Mouse (Mus musculus) intestine, embryonic 16.5 days (tissue): ENCODE results near the gene Ripk1. TPM values are rescaled to one million over a fixed set of nuclear protein-coding genes. Genes with fewer than 3 reads are reported as not detected.

ENCODE experiments used
- ATAC-seq: fragments of 200-750 bp; cut with Nextera tagmentation; 2 replicates; pipeline ENCODE4 v1.8.0; 2017; ENCODE audit warnings: moderate TSS enrichment, moderate library complexity
- H3K27ac ChIP-seq: fragments of 300-500 bp; sonication (generic); 2 replicates; pipeline ENCODE4 v1.5.1; 2014; ENCODE audit warnings: mild to moderate bottlenecking, low read length
- H3K27me3 ChIP-seq: fragments of 300-500 bp; sonication (generic); replicated peaks from 2 replicates; pipeline ENCODE4 v1.6.1; 2014; ENCODE audit warnings: low read length, control low read depth, mixed read lengths; ENCODE audit not compliant: control insufficient read depth, insufficient read depth
- H3K36me3 ChIP-seq: fragments of 300-500 bp; sonication (generic); 2 replicates; pipeline ENCODE4 v1.6.1; 2014; ENCODE audit warnings: low read length, control low read depth; ENCODE audit not compliant: control insufficient read depth, insufficient read depth
- H3K4me1 ChIP-seq: fragments of 300-500 bp; sonication (generic); 2 replicates; pipeline ENCODE4 v1.6.1; 2014; ENCODE audit warnings: low read length, control low read depth, mixed read lengths; ENCODE audit not compliant: control insufficient read depth, insufficient read depth
- H3K4me2 ChIP-seq: fragments of 300-500 bp; sonication (generic); 2 replicates; pipeline ENCODE4 v1.6.1; 2014; ENCODE audit warnings: low read depth, low read length, control low read depth
- H3K4me3 ChIP-seq: fragments of 300-500 bp; sonication (generic); 2 replicates; pipeline ENCODE4 v1.5.1; 2014; ENCODE audit warnings: mild to moderate bottlenecking, low read length
- H3K9ac ChIP-seq: fragments of 300-500 bp; sonication (generic); 2 replicates; pipeline ENCODE4 v1.6.1; 2014; ENCODE audit warnings: low read depth, low read length
- H3K9me3 ChIP-seq: fragments of 300-500 bp; sonication (generic); 2 replicates; pipeline ENCODE4 v1.6.1; 2016; ENCODE audit warnings: low read length, control low read depth; ENCODE audit not compliant: control insufficient read depth
- whole genome bisulfite sequencing: fragments of 180-500 bp; shearing (Covaris S2); extraction: QIAGEN DNeasy Blood & Tissue Kit; methylation state at CpG from one replicate; pipeline ENCODE4 v1.1.7; 2014; 5-methylcytosine and 5-hydroxymethylcytosine counted together
- polyA plus RNA-seq: library from polyadenylated mRNA; unstranded; fragments of >200 nt; fragmentation: Nextera tagmentation; extraction: Ambion mirVana; gene quantifications from 2 replicates; pipeline ENCODE4 v1.2.1, GENCODE M21; 2015

Ripk1 gene
- 16.4 and 19.9 TPM in 2 replicates for polyA plus RNA-seq

GRCm38 (mm10) chr13:34002058-34003006 lies at the start of gene Ripk1, which contains the start of gene Serpinb6a:
Gene Ripk1, plus strand, starts transcription at chr13:34002363.
Gene Serpinb6a, minus strand, starts transcription at chr13:34002794.
- Histone ChIP-seq H3K27me3 (no peaks in the 10 kb centered on the region), H3K27ac (peak within 1 kb of the TSS; percentile 78), H3K36me3 (no peaks in the 10 kb centered on the region), H3K9ac (peak within 1 kb of the TSS; percentile 79), H3K4me3 (peak within 1 kb of the TSS; percentile 79), H3K4me1 (peaks cover 5% of the 10 kb centered on the region; the same call in 1 of the 2 replicates), H3K9me3 (no peaks in the 10 kb centered on the region), H3K4me2 (peak within 1 kb of the TSS; percentile 83)
- WGBS: under 1% methylated on average over 92 of the region's 92 CpGs
- peak; percentile 100 for ATAC-seq

GRCm38 (mm10) chr13:33952947-33953346 lies 49.2 kb upstream of the Ripk1 start:
- H3K4me2 ChIP-seq: no peak overlapping the region

GRCm38 (mm10) chr13:33956571-33957421 lies 45.4 kb upstream of the Ripk1 start:
- Histone ChIP-seq H3K9me3 (no peaks in the 10 kb centered on the region), H3K9ac (no peak overlapping the region), H3K27ac (no peak overlapping the region), H3K4me1 (no peaks in the 10 kb centered on the region), H3K36me3 (no peaks in the 10 kb centered on the region), H3K4me2 (no peak overlapping the region), H3K27me3 (no peaks in the 10 kb centered on the region), H3K4me3 (no peak overlapping the region)
- ATAC-seq: peak; percentile 31; the same call in 1 of the 2 replicates
- WGBS: 39% methylated on average over 6 of the region's 6 CpGs

More at GRCm38 (mm10) chr13:33952947-33953346, 49.2 kb upstream of the Ripk1 start:
- Histone ChIP-seq H3K27me3 (no peaks in the 10 kb centered on the region), H3K4me1 (no peaks in the 10 kb centered on the region), H3K4me3 (no peak overlapping the region), H3K9ac (no peak overlapping the region), H3K9me3 (no peaks in the 10 kb centered on the region), H3K27ac (no peak overlapping the region; the same call in 1 of the 2 replicates), H3K36me3 (no peaks in the 10 kb centered on the region)
- ATAC-seq: peak; percentile 57
- 75% methylated on average over 2 of the region's 2 CpGs for WGBS

GRCm38 (mm10) chr13:33959771-33960170 lies 42.4 kb upstream of the Ripk1 start:
- no peaks in the 10 kb centered on the region for H3K4me1 ChIP-seq
- no peaks in the 10 kb centered on the region for H3K27me3 ChIP-seq
- WGBS: 82% methylated on average over 2 of the region's 2 CpGs
- H3K36me3 ChIP-seq: no peaks in the 10 kb centered on the region
- ATAC-seq: no peak
- no peak overlapping the region for H3K4me3 ChIP-seq
- H3K9me3 ChIP-seq: no peaks in the 10 kb centered on the region
- H3K9ac ChIP-seq: no peak overlapping the region
- H3K27ac ChIP-seq: no peak overlapping the region
- no peak overlapping the region for H3K4me2 ChIP-seq

GRCm38 (mm10) chr13:33964206-33965046 lies 37.7 kb upstream of the Ripk1 start, which contains the start of gene Nqo2:
Gene Nqo2, plus strand, starts transcription at chr13:33964687.
- H3K36me3 ChIP-seq: no peaks in the 10 kb centered on the region
- ATAC-seq: peak; percentile 94
- no peaks in the 10 kb centered on the region for H3K27me3 ChIP-seq
- 2% methylated on average over 22 of the region's 22 CpGs for WGBS
- H3K9me3 ChIP-seq: no peaks in the 10 kb centered on the region
- peak within 1 kb of the TSS; percentile 99 for H3K27ac ChIP-seq
- peak within 1 kb of the TSS; percentile 56 for H3K4me2 ChIP-seq
- H3K4me3 ChIP-seq: peak within 1 kb of the TSS; percentile 71
- peaks cover 12% of the 10 kb centered on the region for H3K4me1 ChIP-seq
- peak within 1 kb of the TSS; percentile 77 for H3K9ac ChIP-seq

GRCm38 (mm10) chr13:33965056-33966024 lies 36.8 kb upstream of the Ripk1 start:
- 10% methylated on average over 14 of the region's 14 CpGs for WGBS
- H3K4me3 ChIP-seq: peak overlapping the region; percentile 71

GRCm38 (mm10) chr13:33966025-33966412 lies 36.1 kb upstream of the Ripk1 start:
- Histone ChIP-seq H3K36me3 (no peaks in the 10 kb centered on the region), H3K4me1 (peaks cover 12% of the 10 kb centered on the region), H3K4me2 (peak overlapping the region; percentile 56), H3K9ac (0 out of 2 replicates have a peak overlapping the region, but pooled peaks have one; percentile 44), H3K4me3 (peak overlapping the region; percentile 71), H3K9me3 (no peaks in the 10 kb centered on the region), H3K27ac (no peak overlapping the region; the same call in 1 of the 2 replicates), H3K27me3 (no peaks in the 10 kb centered on the region)
- ATAC-seq: peak; percentile 30; the same call in 1 of the 2 replicates
- WGBS: 43% methylated on average over 4 of the region's 4 CpGs

More at GRCm38 (mm10) chr13:33965056-33966024, 36.8 kb upstream of the Ripk1 start:
- peak; percentile 77 for ATAC-seq
- Histone ChIP-seq H3K27ac (peak overlapping the region; percentile 99), H3K27me3 (no peaks in the 10 kb centered on the region), H3K4me2 (peak overlapping the region; percentile 56), H3K9ac (peak overlapping the region; percentile 77), H3K4me1 (peaks cover 12% of the 10 kb centered on the region), H3K9me3 (no peaks in the 10 kb centered on the region), H3K36me3 (no peaks in the 10 kb centered on the region)

GRCm38 (mm10) chr13:33966574-33966973 lies 35.6 kb upstream of the Ripk1 start:
- peaks cover 12% of the 10 kb centered on the region for H3K4me1 ChIP-seq
- H3K9ac ChIP-seq: no peak overlapping the region
- no peaks in the 10 kb centered on the region for H3K27me3 ChIP-seq
- no peaks in the 10 kb centered on the region for H3K36me3 ChIP-seq
- H3K4me2 ChIP-seq: no peak overlapping the region
- no peaks in the 10 kb centered on the region for H3K9me3 ChIP-seq
- no peak overlapping the region for H3K27ac ChIP-seq
- ATAC-seq: no peak
- no peak overlapping the region for H3K4me3 ChIP-seq
